Mouse (Mus musculus): Measurements from ENCODE around the gene Gm11034.
A peak's percentile ranks its signal among the peaks of the same experiment; 100 is the strongest.

DNA sequence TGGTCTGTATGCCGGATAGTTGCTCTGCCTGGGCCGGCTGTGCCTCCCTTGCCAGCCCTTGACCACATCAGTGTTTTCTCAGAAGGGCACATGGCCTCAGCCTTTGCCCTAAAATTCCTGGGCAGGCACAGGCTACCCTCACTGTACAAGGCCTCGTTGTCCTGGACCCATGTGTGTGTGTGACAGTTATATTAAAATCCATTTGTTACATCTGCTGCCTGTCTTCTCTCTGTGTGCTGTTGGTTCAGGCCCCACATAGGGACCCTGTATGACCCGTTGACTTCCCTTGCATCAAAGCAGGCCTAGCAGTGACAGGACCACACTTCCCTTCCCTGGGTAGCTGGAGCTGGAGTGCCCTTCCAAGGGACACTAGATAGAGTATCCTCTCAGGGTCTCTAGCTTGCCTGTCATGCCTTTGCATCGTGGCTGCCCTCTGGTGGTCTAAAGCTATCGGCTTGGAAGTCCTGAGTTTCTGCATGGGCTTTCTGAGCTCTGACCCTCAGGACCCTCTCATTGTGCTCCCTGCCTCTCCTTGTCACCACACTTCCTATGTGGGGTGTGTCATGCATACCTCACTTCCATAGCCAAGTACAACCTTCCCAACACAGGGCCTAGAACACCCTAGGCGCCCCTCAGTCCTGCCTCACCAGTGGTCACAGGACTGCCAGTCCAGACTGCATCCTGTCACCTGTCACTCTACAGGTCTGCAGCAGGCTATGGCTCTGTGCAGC lies 43.9 kb upstream of the Gm11034 start:
- TF ChIP-seq CTCF (IDR thresholded peaks at IDR 0.05; ENCODE audit: borderline replicate concordance, control insufficient read depth, extremely low read depth, insufficient read depth, low read length, poor library complexity) (peak; percentile 33; the same call in 1 of the 2 replicates), POLR2A (IDR thresholded peaks at IDR 0.05; ENCODE audit: control insufficient read depth, extremely low read depth, insufficient read depth, low read length, poor library complexity) (no peak)
